Mouse (Mus musculus) MEL (cell line): ENCODE measurements at regions not wholly inside any gene's neighbourhood (a gene's known extent, or its start where the extent isn't known, plus 50 kb on each side); places are given as distances from the start of the nearest gene placed in this dataset.

Source experiments
- DNase-seq: peaks from one replicate; pipeline ENCODE4 v3.0.0; 2011; ENCODE audit warnings: low read depth, low spot score
- H3K27ac ChIP-seq: 2 replicates; pipeline ENCODE4 v1.5.1; 2012; ENCODE audit warnings: low read depth, mild to moderate bottlenecking, control low read depth, low read length, moderate library complexity; ENCODE audit not compliant: control insufficient read depth
- H3K27me3 ChIP-seq, 2 experiments: fragments of 150-350 bp in 1 of 2; sonication (generic) in 1 of 2; 2 replicates each; pipeline ENCODE4 v1.6.1; 2012; ENCODE audit warnings: low read length in 2 of 2, mild to moderate bottlenecking in 2 of 2, improper control_type of control experiment in 1 of 2, moderate library complexity in 1 of 2; ENCODE audit not compliant: insufficient read depth in 2 of 2, control insufficient read depth in 1 of 2
- H3K36me3 ChIP-seq, 2 experiments: 2 replicates each; pipeline ENCODE4 v1.6.1; 2012 to 2014; ENCODE audit warnings: low read length in 2 of 2, improper control_type of control experiment in 1 of 2, inconsistent platforms in 1 of 2, mild to moderate bottlenecking in 1 of 2; ENCODE audit not compliant: insufficient read depth in 2 of 2, control insufficient read depth in 1 of 2
- H3K4me1 ChIP-seq, 2 experiments: fragments of 150-350 bp in 1 of 2; sonication (generic) in 1 of 2; 2 replicates each; pipeline ENCODE4 v1.6.1; 2012; ENCODE audit warnings: low read length in 2 of 2, improper control_type of control experiment in 1 of 2, mild to moderate bottlenecking in 1 of 2; ENCODE audit not compliant: insufficient read depth in 2 of 2, control insufficient read depth in 1 of 2
- H3K4me3 ChIP-seq, 2 experiments: fragments of 150-350 bp in 1 of 2; sonication (generic) in 1 of 2; 2 replicates each; pipeline ENCODE4 v1.5.1; 2012; ENCODE audit warnings: low read depth in 2 of 2, low read length in 2 of 2, mild to moderate bottlenecking in 2 of 2, moderate library complexity in 2 of 2, control low read depth in 1 of 2, improper control_type of control experiment in 1 of 2; ENCODE audit not compliant: control insufficient read depth in 1 of 2, insufficient read depth in 1 of 2
- H3K79me2 ChIP-seq: 2 replicates; pipeline ENCODE4 v1.6.1; 2012; ENCODE audit warnings: mild to moderate bottlenecking, low read length, moderate library complexity; ENCODE audit not compliant: control insufficient read depth, poor library complexity, insufficient read depth
- H3K9ac ChIP-seq: 2 replicates; pipeline ENCODE4 v1.6.1; 2012; ENCODE audit warnings: low read depth, mild to moderate bottlenecking, control low read depth, low read length, moderate library complexity; ENCODE audit not compliant: control insufficient read depth, poor library complexity, severe bottlenecking
- H3K9me3 ChIP-seq: fragments of 150-350 bp; sonication (generic); replicated peaks from 2 replicates; pipeline ENCODE4 v1.6.1; 2012; ENCODE audit warnings: mild to moderate bottlenecking, low read length, improper control_type of control experiment, moderate library complexity; ENCODE audit not compliant: insufficient read depth
- CHD2 ChIP-seq: IDR thresholded peaks from 2 replicates; pipeline ENCODE4 v1.6.1; 2011; ENCODE audit warnings: low read length, improper control_type of control experiment
- CTCF ChIP-seq, 3 experiments: IDR thresholded peaks in 2 of 3; conservative IDR thresholded peaks in 1 of 3; 2 replicates each; pipeline ENCODE4 v1.5.1; 2011 to 2012; ENCODE audit warnings: low read length in 3 of 3, low read depth in 2 of 3, mild to moderate bottlenecking in 2 of 3, improper control_type of control experiment in 1 of 3, inconsistent platforms in 1 of 3, mixed read lengths in 1 of 3, moderate library complexity in 1 of 3; ENCODE audit not compliant: control insufficient read depth in 1 of 3, insufficient read depth in 1 of 3, poor library complexity in 1 of 3, severe bottlenecking in 1 of 3
- E2F4 ChIP-seq: IDR thresholded peaks from 2 replicates; pipeline ENCODE4 v1.6.1; 2011; ENCODE audit warnings: low read depth, low read length, improper control_type of control experiment, borderline replicate concordance
- EP300 ChIP-seq, 2 experiments: IDR thresholded peaks; 2 replicates each; pipeline ENCODE4 v1.6.1; 2011; ENCODE audit warnings: improper control_type of control experiment in 2 of 2, low read length in 2 of 2, low read depth in 1 of 2, mild to moderate bottlenecking in 1 of 2
- GABPA ChIP-seq: IDR thresholded peaks from 2 replicates; pipeline ENCODE4 v1.6.1; 2012; ENCODE audit warnings: low read depth, mild to moderate bottlenecking, inconsistent platforms, low read length, improper control_type of control experiment, moderate library complexity
- GATA1 ChIP-seq: IDR thresholded peaks from 2 replicates; pipeline ENCODE4 v1.6.1; 2011; ENCODE audit warnings: low read depth, low read length, improper control_type of control experiment
- HCFC1 ChIP-seq: IDR thresholded peaks from 2 replicates; pipeline ENCODE4 v1.6.1; 2012; ENCODE audit warnings: low read depth, mild to moderate bottlenecking, inconsistent platforms, low read length, improper control_type of control experiment, moderate library complexity
- JUND ChIP-seq: IDR thresholded peaks from 2 replicates; pipeline ENCODE4 v1.6.1; 2011; ENCODE audit warnings: low read depth, mild to moderate bottlenecking, improper control_type of control experiment, low read length
- MAFK ChIP-seq: IDR thresholded peaks from 2 replicates; pipeline ENCODE4 v1.6.1; 2011; ENCODE audit warnings: low read depth, mild to moderate bottlenecking, low read length, improper control_type of control experiment, borderline replicate concordance
- MXI1 ChIP-seq: IDR thresholded peaks from 2 replicates; pipeline ENCODE4 v1.6.1; 2011; ENCODE audit warnings: mild to moderate bottlenecking, low read depth, low read length, improper control_type of control experiment
- MYB ChIP-seq: IDR thresholded peaks from 2 replicates; pipeline ENCODE4 v1.6.1; 2011; ENCODE audit warnings: mild to moderate bottlenecking, low read depth, low read length, improper control_type of control experiment
- NELFE ChIP-seq: IDR thresholded peaks from 2 replicates; pipeline ENCODE4 v1.6.1; 2011; ENCODE audit warnings: low read depth, low read length, improper control_type of control experiment
- NRF1 ChIP-seq: IDR thresholded peaks from 2 replicates; pipeline ENCODE4 v1.6.1; 2014; ENCODE audit warnings: low read depth, mild to moderate bottlenecking, inconsistent platforms, low read length, improper control_type of control experiment, moderate library complexity; ENCODE audit not compliant: poor library complexity, insufficient read depth, severe bottlenecking
- POLR2A ChIP-seq, 2 experiments: IDR thresholded peaks; 2 replicates each; pipeline ENCODE4 v1.6.1; 2011 to 2012; ENCODE audit warnings: low read length in 2 of 2, mild to moderate bottlenecking in 2 of 2, control low read depth in 1 of 2, improper control_type of control experiment in 1 of 2, low read depth in 1 of 2, moderate library complexity in 1 of 2; ENCODE audit not compliant: control insufficient read depth in 1 of 2, insufficient read depth in 1 of 2, poor library complexity in 1 of 2
- POLR2AphosphoS2 ChIP-seq: IDR thresholded peaks from 2 replicates; pipeline ENCODE4 v1.6.1; 2011; ENCODE audit warnings: low read length, improper control_type of control experiment
- POLR2AphosphoS5 ChIP-seq: IDR thresholded peaks from 2 replicates; pipeline ENCODE4 v1.6.1; 2012; ENCODE audit warnings: low read depth, borderline replicate concordance, mild to moderate bottlenecking, inconsistent platforms, low read length, moderate library complexity, mixed read lengths
- RAD21 ChIP-seq: IDR thresholded peaks from 2 replicates; pipeline ENCODE4 v1.6.1; 2011; ENCODE audit warnings: mild to moderate bottlenecking, low read depth, low read length, improper control_type of control experiment
- SIN3A ChIP-seq: IDR thresholded peaks from 2 replicates; pipeline ENCODE4 v1.6.1; 2012; ENCODE audit warnings: low read length, improper control_type of control experiment, inconsistent platforms
- TAL1 ChIP-seq: IDR thresholded peaks from 2 replicates; pipeline ENCODE4 v1.6.1; 2012; ENCODE audit warnings: mild to moderate bottlenecking, inconsistent platforms, low read length, moderate library complexity, mixed read lengths
- USF1 ChIP-seq: IDR thresholded peaks from 2 replicates; pipeline ENCODE4 v1.6.1; 2014; ENCODE audit warnings: low read depth, mild to moderate bottlenecking, inconsistent platforms, low read length, improper control_type of control experiment, moderate library complexity
- USF2 ChIP-seq, 2 experiments: IDR thresholded peaks; 2 replicates each; pipeline ENCODE4 v1.6.1; 2011 to 2012; ENCODE audit warnings: improper control_type of control experiment in 2 of 2, low read length in 2 of 2, borderline replicate concordance in 1 of 2, inconsistent platforms in 1 of 2, low read depth in 1 of 2, mild to moderate bottlenecking in 1 of 2; ENCODE audit not compliant: insufficient read depth in 1 of 2

DNA sequence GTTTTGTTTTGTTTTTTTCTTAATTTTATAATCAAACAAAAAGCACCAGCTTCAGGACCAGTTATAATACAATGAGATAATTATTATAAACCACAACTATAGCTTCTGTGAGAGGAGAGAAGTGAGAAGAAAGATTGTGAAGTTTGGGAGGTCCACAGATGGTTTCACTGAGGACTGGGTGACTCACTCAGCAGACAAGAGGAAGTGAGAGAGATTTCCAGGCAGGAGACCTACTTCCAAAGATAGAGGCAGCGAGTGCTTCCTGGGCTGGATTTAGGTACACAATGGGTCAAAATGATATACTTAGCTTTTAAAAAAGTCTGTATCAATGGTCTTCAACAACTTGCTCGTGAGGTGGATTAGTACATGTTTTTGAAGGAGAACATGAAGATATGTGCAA is 152.6 kb downstream of the Etv1 start:
- no peaks in the 10 kb centered on the region for H3K36me3 ChIP-seq
- H3K79me2 ChIP-seq = no peaks in the 10 kb centered on the region

DNA sequence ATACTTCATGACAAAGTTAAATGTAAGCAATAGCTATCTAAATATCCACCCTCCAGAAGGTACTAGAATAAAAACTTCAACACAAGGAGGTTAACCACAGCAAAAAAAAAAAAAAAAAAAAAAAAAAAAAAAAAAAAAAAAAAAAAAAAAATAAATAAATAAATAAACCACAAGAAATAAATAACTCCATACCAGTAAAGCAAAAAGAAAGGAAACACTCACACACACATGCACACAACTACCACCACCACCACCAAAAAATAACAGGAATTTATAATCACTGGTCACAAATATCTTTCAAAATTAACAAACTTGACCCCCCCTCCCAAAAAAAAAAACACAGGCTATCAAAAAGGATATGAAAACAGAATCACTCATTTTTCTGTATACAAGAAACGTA is 180.4 kb downstream of the Etv1 start:
- H3K27me3 ChIP-seq = no peaks in the 10 kb centered on the region
- TF ChIP-seq NELFE (no peak), RAD21 (no peak), TAL1 (no peak), GABPA (no peak), E2F4 (no peak), POLR2A (IDR thresholded peaks at IDR 0.05; ENCODE audit: control insufficient read depth in 1 of 2, insufficient read depth in 1 of 2, low read depth in 1 of 2, low read length in 2 of 2, poor library complexity in 1 of 2) (no peak), USF2 (IDR thresholded peaks at IDR 0.05; ENCODE audit: borderline replicate concordance in 1 of 2, insufficient read depth in 1 of 2, low read depth in 1 of 2, low read length in 2 of 2) (no peak), JUND (no peak), GATA1 (no peak), SIN3A (no peak), MYB (no peak), CTCF (IDR thresholded peaks at IDR 0.05 in 2 of 3, conservative IDR thresholded peaks at IDR 0.05 in 1 of 3; ENCODE audit: control insufficient read depth in 1 of 3, insufficient read depth in 1 of 3, low read depth in 2 of 3, low read length in 3 of 3, poor library complexity in 1 of 3, severe bottlenecking in 1 of 3) (no peak), POLR2AphosphoS5 (no peak)
- no peak overlapping the region for H3K9ac ChIP-seq
- DNase-seq = no peak
- H3K4me1 ChIP-seq = no peaks in the 10 kb centered on the region
- no peaks in the 10 kb centered on the region for H3K9me3 ChIP-seq
- H3K36me3 ChIP-seq = no peaks in the 10 kb centered on the region
- H3K4me3 ChIP-seq = no peak overlapping the region
- no peak overlapping the region for H3K27ac ChIP-seq
- H3K79me2 ChIP-seq = no peaks in the 10 kb centered on the region

More for the DNA sequence above, 152.6 kb downstream of the Etv1 start:
- DNase-seq = no peak
- TF ChIP-seq GATA1 (no peak), EP300 (IDR thresholded peaks at IDR 0.05; ENCODE audit: low read depth in 1 of 2, low read length in 2 of 2) (no peak), CHD2 (no peak), JUND (no peak), CTCF (IDR thresholded peaks at IDR 0.05 in 2 of 3, conservative IDR thresholded peaks at IDR 0.05 in 1 of 3; ENCODE audit: control insufficient read depth in 1 of 3, insufficient read depth in 1 of 3, low read depth in 2 of 3, low read length in 3 of 3, poor library complexity in 1 of 3, severe bottlenecking in 1 of 3) (no peak), SIN3A (no peak), USF1 (no peak)
- TF ChIP-seq, all 39 proteins: peak for 0
- no peaks in the 10 kb centered on the region for H3K9me3 ChIP-seq
- H3K27me3 ChIP-seq = no peaks in the 10 kb centered on the region
- no peak overlapping the region for H3K4me3 ChIP-seq
- H3K9ac ChIP-seq = no peak overlapping the region
- H3K27ac ChIP-seq = no peak overlapping the region
- H3K4me1 ChIP-seq = no peaks in the 10 kb centered on the region

DNA sequence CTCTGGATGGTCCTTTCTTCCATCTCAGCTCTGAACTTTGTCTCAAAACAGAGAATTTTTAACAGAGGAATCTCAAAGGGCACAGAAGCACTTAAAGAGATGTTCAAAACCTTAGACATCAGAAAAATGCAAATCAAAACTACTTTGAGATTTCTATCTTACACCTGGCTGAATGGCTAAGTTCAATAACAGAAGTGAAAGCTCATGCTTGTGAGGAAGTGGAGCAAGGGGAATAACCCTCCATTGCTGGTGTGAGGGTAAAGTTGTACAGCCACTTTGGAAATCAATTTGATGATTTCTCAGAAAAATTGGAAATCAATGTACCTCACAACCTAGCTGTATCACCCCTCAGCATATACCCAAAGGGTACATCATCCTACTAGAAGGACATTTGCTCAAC is 183.1 kb downstream of the Etv1 start:
- TF ChIP-seq MAFK (no peak), NRF1 (no peak), HCFC1 (no peak), MXI1 (no peak), POLR2AphosphoS2 (no peak)
- no peak for DNase-seq
- H3K4me1 ChIP-seq = no peaks in the 10 kb centered on the region
- no peak overlapping the region for H3K27ac ChIP-seq
- no peaks in the 10 kb centered on the region for H3K79me2 ChIP-seq
- H3K36me3 ChIP-seq = no peaks in the 10 kb centered on the region
- H3K9ac ChIP-seq = no peak overlapping the region
- no peaks in the 10 kb centered on the region for H3K27me3 ChIP-seq
- H3K4me3 ChIP-seq = no peak overlapping the region
- H3K9me3 ChIP-seq = no peaks in the 10 kb centered on the region
